Mouse (Mus musculus): Measurements from ENCODE around the gene Hhip.

DNA sequence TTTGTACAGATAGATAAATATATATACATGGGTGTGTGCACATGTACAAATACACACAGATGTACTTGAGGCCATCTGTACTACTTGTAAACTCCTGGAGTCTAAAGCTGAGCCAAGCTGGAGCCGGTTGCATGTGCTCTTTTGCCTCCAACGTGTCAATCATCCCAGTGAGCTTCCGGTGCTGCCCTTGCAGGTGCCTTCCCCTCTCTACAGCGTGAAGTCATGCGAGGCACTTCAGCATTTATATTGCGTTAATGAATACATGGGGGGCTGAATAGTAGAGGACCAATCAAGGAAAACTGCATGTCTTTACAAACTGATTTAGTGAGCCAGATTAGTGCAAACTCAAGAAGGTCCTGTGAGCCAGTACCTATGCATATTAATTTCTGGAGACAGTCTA, 91.6 kb downstream of the Hhip start:
- TF ChIP-seq CTCF (IDR thresholded peaks at IDR 0.05; ENCODE audit: extremely low read depth, insufficient read length, insufficient replicate concordance, low read depth, low read length) (no peak), POLR2A (IDR thresholded peaks at IDR 0.05; ENCODE audit: low read depth, low read length) (no peak)

All from small intestine, adult 2 months (tissue).